Mouse (Mus musculus): Measurements from ENCODE around the gene Gm11444.

DNA sequence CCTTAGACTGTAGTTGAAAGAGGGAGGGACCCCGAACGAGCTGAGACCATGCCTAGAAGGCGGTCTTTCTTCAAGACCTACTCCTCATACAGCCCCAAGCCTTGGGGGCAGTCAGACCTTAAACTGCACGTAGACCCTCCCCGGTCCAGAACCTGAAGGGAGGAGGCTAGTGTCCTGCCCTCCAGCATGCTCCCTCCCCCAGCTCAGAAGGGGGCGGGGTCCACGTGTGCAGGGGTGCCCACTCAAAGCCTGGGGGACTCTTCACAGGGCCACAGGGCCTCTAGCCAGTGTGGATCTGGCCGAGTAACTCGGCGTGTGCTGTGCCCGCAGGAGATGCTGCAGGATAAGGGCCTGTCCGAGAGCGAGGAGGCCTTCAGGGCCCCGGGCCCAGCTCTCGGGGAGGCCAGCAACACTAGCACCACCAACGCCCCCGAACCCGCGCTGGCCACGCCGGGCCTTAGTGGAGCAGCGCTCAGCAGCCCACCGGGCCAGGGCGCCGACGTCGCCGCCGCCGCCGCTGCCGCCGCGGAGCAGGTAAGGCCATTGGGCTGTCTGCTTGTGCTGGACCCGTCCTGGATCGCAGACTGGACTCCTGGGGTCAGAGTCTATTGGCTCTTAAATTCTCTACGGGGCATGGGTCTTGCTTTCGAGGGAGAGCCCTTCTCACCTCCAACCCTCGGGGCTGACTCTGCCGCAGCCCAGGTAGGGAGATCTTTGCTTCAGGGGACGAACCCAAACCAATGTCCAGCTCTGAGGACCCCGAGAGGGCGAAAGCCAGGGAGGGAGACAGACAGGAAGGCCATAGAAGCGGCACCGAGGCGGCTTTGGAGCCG lies 39.8 kb upstream of the Gm11444 start:
- TF ChIP-seq POLR2A (IDR thresholded peaks at IDR 0.05; ENCODE audit: insufficient read length, low read depth) (no peak), CEBPB (IDR thresholded peaks at IDR 0.05; ENCODE audit: insufficient read depth, poor library complexity, severe bottlenecking) (no peak), USF1 (IDR thresholded peaks at IDR 0.05; ENCODE audit: low read depth) (no peak), TCF12 (IDR thresholded peaks at IDR 0.05; ENCODE audit: insufficient read depth, poor library complexity, severe bottlenecking) (no peak), POLR2AphosphoS2 (IDR thresholded peaks at IDR 0.05; ENCODE audit: insufficient read length, low read depth) (no peak), MAX (IDR thresholded peaks at IDR 0.05; ENCODE audit: low read depth) (no peak), TCF3 (IDR thresholded peaks at IDR 0.05; ENCODE audit: insufficient read length, low read depth) (no peak), REST (IDR thresholded peaks at IDR 0.05; ENCODE audit: insufficient read depth, insufficient read length) (no peak), MYOD1 (IDR thresholded peaks at IDR 0.05; ENCODE audit: control insufficient read depth in 1 of 3, insufficient read length in 2 of 3, low read depth in 2 of 3) (no peak)

Measured in myocyte (in vitro differentiated cells).